Comparison of ENCODE assay signal across 13 mouse cellular contexts in genomic region chr9:44077266-44077910, GRCm38 (mm10). TPM values are rescaled to one million over a fixed set of nuclear protein-coding genes. Genes with fewer than 3 reads are reported as not detected.
A peak's percentile ranks its signal among the peaks of the same experiment; 100 is the strongest.
DNase-seq lines count a peak whose midpoint lies in the region; ATAC-seq lines count a peak whose summit lies in the region.
"Had no signal": no experiment of that assay in that cellular context is flagged by ENCODE, and none has a peak within 500 bp of the region (broad histone marks: within the 10 kb centered on the region; RNA-seq: fewer than 3 reads in every experiment).

No protein-coding gene starts in this region.

- intact Hi-C loops in heart, postnatal 14 days (cut with DNase I): no loop called here

- H3K4me3 ChIP-seq in heart, embryonic 10.5 days: no peak overlapping the region
- no peak overlapping the region for H3K4me3 ChIP-seq in heart, embryonic 15.5 days
- H3K4me3 ChIP-seq: embryonic facial prominence, embryonic 15.5 days; limb, embryonic 15.5 days; midbrain, embryonic 10.5 days had no signal

- peaks cover 15% of the 10 kb centered on the region for H3K36me3 ChIP-seq in heart, embryonic 10.5 days
- peaks cover 3% of the 10 kb centered on the region; the same call in 1 of the 2 replicates for H3K36me3 ChIP-seq in heart, embryonic 15.5 days
- H3K36me3 ChIP-seq: embryonic facial prominence, embryonic 15.5 days; limb, embryonic 15.5 days had no signal

- peak; percentile 30 for DNase-seq in cerebellum, adult 11 months
- no peak for DNase-seq in heart, embryonic 10.5 days (ENCODE audit: low spot score)
- no peak for DNase-seq in heart, postnatal 14 days
- DNase-seq in kidney, adult 9 months: peak; percentile 26
- no peak for DNase-seq in kidney, postnatal 25 days

- 77% methylated on average over 11 of the region's 11 CpGs for WGBS in heart, embryonic 10.5 days
- WGBS in heart, embryonic 15.5 days: 78% methylated on average over 11 of the region's 11 CpGs

- ATAC-seq in cerebellum, adult (ENCODE audit: insufficient number of reproducible peaks, low FRiP score, low TSS enrichment): no peak
- ATAC-seq in heart, embryonic 15.5 days (replicated peaks; ENCODE audit: insufficient number of reproducible peaks, insufficient read depth, low FRiP score, low read depth): no peak
- no peak for ATAC-seq in activated CD4-positive, CD25-positive, alpha-beta regulatory T cell, adult 4 months

- H3K9ac ChIP-seq in heart, embryonic 15.5 days: no peak overlapping the region
- H3K9ac ChIP-seq: embryonic facial prominence, embryonic 15.5 days; limb, embryonic 15.5 days had no signal

- no peaks in the 10 kb centered on the region for H3K27me3 ChIP-seq in heart, embryonic 10.5 days (ENCODE audit: insufficient read depth, poor library complexity, severe bottlenecking)
- H3K27me3 ChIP-seq in heart, embryonic 15.5 days: no peaks in the 10 kb centered on the region
- H3K27me3 ChIP-seq: embryonic facial prominence, embryonic 15.5 days; limb, embryonic 15.5 days had no signal

- no peaks in the 10 kb centered on the region for H3K9me3 ChIP-seq in heart, embryonic 10.5 days
- no peaks in the 10 kb centered on the region for H3K9me3 ChIP-seq in heart, embryonic 15.5 days (replicated peaks)
- H3K9me3 ChIP-seq: embryonic facial prominence, embryonic 15.5 days; limb, embryonic 15.5 days; midbrain, embryonic 10.5 days had no signal

- H3K4me1 ChIP-seq in heart, embryonic 10.5 days: peaks cover 76% of the 10 kb centered on the region
- peaks cover 88% of the 10 kb centered on the region for H3K4me1 ChIP-seq in heart, embryonic 15.5 days (replicated peaks)

- no peak overlapping the region; the same call in 1 of the 2 replicates for H3K4me2 ChIP-seq in heart, embryonic 15.5 days
- H3K4me2 ChIP-seq: embryonic facial prominence, embryonic 15.5 days; limb, embryonic 15.5 days had no signal

- H3K27ac ChIP-seq in heart, embryonic 10.5 days: peak overlapping the region; percentile 77; the same call in 1 of the 2 replicates
- H3K27ac ChIP-seq in heart, embryonic 15.5 days: peak overlapping the region; percentile 89
- H3K27ac ChIP-seq: embryonic facial prominence, embryonic 15.5 days; limb, embryonic 15.5 days; midbrain, embryonic 10.5 days had no signal

RNA-seq across cellular contexts. Expression of gene Usp2, which starts 10.6 kb away (rescaled TPM):
- polyA plus RNA-seq in heart, embryonic 10.5 days (2016; fragmentation: Nextera tagmentation; extraction: Ambion mirVana): 36.1 and 59.0 TPM in 2 replicates
- 100 to 1,000 TPM; 149 to 157 TPM for total RNA-seq in heart, postnatal 14 days (2021)
- 69.9 and 74.9 TPM in 2 replicates for polyA plus RNA-seq in heart, embryonic 15.5 days (2015; fragmentation: Nextera tagmentation; extraction: Ambion mirVana)
- 1 to 10 TPM; 1.6 to 1.7 TPM for polyA plus RNA-seq in activated CD4-positive, CD25-positive, alpha-beta regulatory T cell, adult 4 months (2017; shearing (Covaris generic))

RNA-seq across cellular contexts. Expression of gene Mfrp, which starts 24.1 kb away (rescaled TPM):
- polyA plus RNA-seq in heart, embryonic 10.5 days (2016; fragmentation: Nextera tagmentation; extraction: Ambion mirVana): 0.21 TPM in 1 of 2 replicates, not detected in the other
- not detected for total RNA-seq in heart, postnatal 14 days (2021)
- polyA plus RNA-seq in heart, embryonic 15.5 days (2015; fragmentation: Nextera tagmentation; extraction: Ambion mirVana): not detected in 2 replicates
- not detected for polyA plus RNA-seq in activated CD4-positive, CD25-positive, alpha-beta regulatory T cell, adult 4 months (2017; shearing (Covaris generic))
- total RNA-seq: neutrophil, adult 5-6 weeks had no signal
- polyA plus RNA-seq: forebrain, embryonic 11.5 days had no signal

RNA-seq across cellular contexts. Expression of gene C1qtnf5, which starts 29.7 kb away (rescaled TPM):
- 0.50 TPM in 1 of 2 replicates, not detected in the other for polyA plus RNA-seq in heart, embryonic 10.5 days (2016; fragmentation: Nextera tagmentation; extraction: Ambion mirVana)
- 10 to 100 TPM; 15.2 to 19.5 TPM for total RNA-seq in heart, postnatal 14 days (2021)
- 3.8 TPM in 2 replicates for polyA plus RNA-seq in heart, embryonic 15.5 days (2015; fragmentation: Nextera tagmentation; extraction: Ambion mirVana)
- polyA plus RNA-seq in activated CD4-positive, CD25-positive, alpha-beta regulatory T cell, adult 4 months (2017; shearing (Covaris generic)): not detected
- total RNA-seq: neutrophil, adult 5-6 weeks had no signal

RNA-seq across cellular contexts. Expression of gene Thy1, which starts 34.2 kb away (rescaled TPM):
- 0.15 and 1.1 TPM in 2 replicates for polyA plus RNA-seq in heart, embryonic 10.5 days (2016; fragmentation: Nextera tagmentation; extraction: Ambion mirVana)
- 10 to 100 TPM; 27.1 to 57.0 TPM for total RNA-seq in heart, postnatal 14 days (2021)
- 2.2 and 10.6 TPM in 2 replicates for polyA plus RNA-seq in heart, embryonic 15.5 days (2015; fragmentation: Nextera tagmentation; extraction: Ambion mirVana)
- polyA plus RNA-seq in activated CD4-positive, CD25-positive, alpha-beta regulatory T cell, adult 4 months (2017; shearing (Covaris generic)): 100 to 1,000 TPM; 218 to 257 TPM
- polyA plus RNA-seq: forebrain, embryonic 11.5 days; midbrain, embryonic 10.5 days had no signal

RNA-seq across cellular contexts. Expression of gene Gm49380, which starts 35.9 kb away (rescaled TPM):
- 0.07 and 0.18 TPM in 2 replicates for polyA plus RNA-seq in heart, embryonic 10.5 days (2016; fragmentation: Nextera tagmentation; extraction: Ambion mirVana)
- total RNA-seq in heart, postnatal 14 days (2021): under 1 TPM in 1 of 2 experiments, not detected in 1; 0.12 TPM
- polyA plus RNA-seq in heart, embryonic 15.5 days (2015; fragmentation: Nextera tagmentation; extraction: Ambion mirVana): 0.05 and 0.13 TPM in 2 replicates
- not detected for polyA plus RNA-seq in activated CD4-positive, CD25-positive, alpha-beta regulatory T cell, adult 4 months (2017; shearing (Covaris generic))
- total RNA-seq: neutrophil, adult 5-6 weeks had no signal
- polyA plus RNA-seq: forebrain, embryonic 11.5 days had no signal

Comparison
In these comparisons a context has a peak if more than half of its experiments do, and no peak if none do; other contexts are left out.
1. DNase-seq: peak in cerebellum, adult 11 months (single experiment) and kidney, adult 9 months (single experiment); none in heart, embryonic 10.5 days (single experiment), heart, postnatal 14 days (0 of 2) and kidney, postnatal 25 days (0 of 2).
2. RNA of gene Usp2, which starts 10.6 kb away (polyA plus RNA-seq): 69.9 to 74.9 TPM in heart, embryonic 15.5 days and 36.1 to 59.0 TPM in heart, embryonic 10.5 days; 1.6 to 1.7 TPM in activated CD4-positive, CD25-positive, alpha-beta regulatory T cell, adult 4 months; every median in the first group is over 10 times any median in the second.